Mouse (Mus musculus) 3T3-L1 (cell line): ENCODE data around the gene Gabarapl2.
"Not testable (repeated sequence)": the region's sequence is repeated elsewhere in the genome, so short reads cannot be mapped to it uniquely, and the experiment has no call there.

ENCODE experiments used
- DNase-seq: peaks from one replicate; pipeline ENCODE4 v3.0.0-alpha.2; 2015; ENCODE audit warnings: low read depth, low spot score

Gene Gabarapl2

GRCm38 (mm10) chr8:111934201-111934600 is 6.3 kb upstream of the Gabarapl2 start:
- no peak for DNase-seq

GRCm38 (mm10) chr8:111937184-111937583 is 3.3 kb upstream of the Gabarapl2 start:
- DNase-seq = no peak

- not testable (repeated sequence) for DNase-seq
Measured at GRCm38 (mm10) chr8:111938076-111938985, 2.2 kb upstream of the Gabarapl2 start.

GRCm38 (mm10) chr8:111939516-111940142 is 874 bp upstream of the Gabarapl2 start:
- DNase-seq = peak; percentile 93

- peak; percentile 66 for DNase-seq
Measured at GRCm38 (mm10) chr8:111941101-111941454, 575 bp downstream of the Gabarapl2 start.

- no peak for DNase-seq
Measured at GRCm38 (mm10) chr8:111943544-111943943, 3.0 kb downstream of the Gabarapl2 start.

GRCm38 (mm10) chr8:111947144-111947543 is 6.6 kb downstream of the Gabarapl2 start:
- DNase-seq = no peak

GRCm38 (mm10) chr8:111947954-111948353 is 7.5 kb downstream of the Gabarapl2 start:
- DNase-seq = no peak

GRCm38 (mm10) chr8:111950846-111951245 is 10.3 kb downstream of the Gabarapl2 start:
- DNase-seq = no peak

- DNase-seq = no peak
Measured at GRCm38 (mm10) chr8:111951317-111951716, 10.8 kb downstream of the Gabarapl2 start.

GRCm38 (mm10) chr8:111951936-111952335 is 11.4 kb downstream of the Gabarapl2 start:
- DNase-seq = no peak

GRCm38 (mm10) chr8:111954844-111955594 is 14.5 kb downstream of the Gabarapl2 start:
- no peak for DNase-seq

GRCm38 (mm10) chr8:111955879-111956278 is 15.4 kb downstream of the Gabarapl2 start:
- DNase-seq = no peak

GRCm38 (mm10) chr8:111957231-111957630 is 16.7 kb downstream of the Gabarapl2 start:
- no peak for DNase-seq

- no peak for DNase-seq
Measured at GRCm38 (mm10) chr8:111960591-111961321, 20.3 kb downstream of the Gabarapl2 start.

GRCm38 (mm10) chr8:111961330-111961729 is 20.8 kb downstream of the Gabarapl2 start:
- DNase-seq = peak; percentile 21

- no peak for DNase-seq
Measured at GRCm38 (mm10) chr8:111962589-111962988, 22.1 kb downstream of the Gabarapl2 start.

GRCm38 (mm10) chr8:111963091-111963490 is 22.6 kb downstream of the Gabarapl2 start:
- DNase-seq = no peak

GRCm38 (mm10) chr8:111963546-111963945 is 23.0 kb downstream of the Gabarapl2 start:
- DNase-seq = no peak

- peak; percentile 26 for DNase-seq
Measured at GRCm38 (mm10) chr8:111964351-111964750, 23.8 kb downstream of the Gabarapl2 start.

GRCm38 (mm10) chr8:111964849-111965561 is 24.5 kb downstream of the Gabarapl2 start:
- peak; percentile 60 for DNase-seq
